Mouse (Mus musculus) central nervous system, embryonic 11.5 days (tissue): Measurements from ENCODE around the gene Ugt2b37. TPM values are rescaled to one million over a fixed set of nuclear protein-coding genes. Genes with fewer than 3 reads are reported as not detected.

Source experiments
- polyA plus RNA-seq: library from polyadenylated mRNA; depleted of rRNA; stranded (reverse); fragments of >200 nt; gene quantifications from 2 replicates; pipeline ENCODE4 v1.2.3, GENCODE M21; 2012; rRNA removed

Ugt2b37 gene
- polyA plus RNA-seq = not detected in 2 replicates

DNA sequence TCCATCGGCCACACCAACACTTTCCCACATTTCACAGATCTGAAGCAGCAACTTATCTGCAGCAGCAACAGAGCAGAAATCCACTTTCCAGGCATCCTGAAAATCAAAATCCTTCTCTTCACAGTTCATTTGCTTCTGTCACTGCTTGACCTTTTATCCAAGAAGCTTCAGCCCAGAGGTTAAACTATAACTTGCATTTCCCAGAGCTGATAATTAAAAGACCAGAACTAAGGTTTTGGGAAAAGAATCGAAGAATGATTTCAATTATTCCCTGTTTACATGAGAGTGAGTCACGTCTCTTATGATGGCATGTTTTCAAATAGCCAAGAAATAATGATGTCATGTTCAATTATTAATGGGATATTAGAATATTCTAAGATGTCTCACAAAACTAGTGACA is at the start of gene Ugt2b37:
Ugt2b37 (minus strand) TSS at position 129 of the 400 bp plus-strand sequence.

Other genes with a start within 250 kb of the Ugt2b37 start
- gene Ugt2b36, start 162.2 kb downstream of the Ugt2b37 start, polyA plus RNA-seq = 0.06 and 0.08 TPM in 2 replicates
- 0.04 TPM in 1 of 2 replicates, not detected in the other for gene Ugt2b5, start 114.5 kb downstream of the Ugt2b37 start, polyA plus RNA-seq
- not detected in 2 replicates for gene Ugt2a3, start 82.4 kb upstream of the Ugt2b37 start, polyA plus RNA-seq
- not detected in 2 replicates for gene Ugt2b38, start 169.4 kb upstream of the Ugt2b37 start, polyA plus RNA-seq
- gene Ugt2a2, start 227.5 kb upstream of the Ugt2b37 start, polyA plus RNA-seq = 0.01 TPM in 1 of 2 replicates, not detected in the other
- gene Gm43638, start 232.0 kb upstream of the Ugt2b37 start, polyA plus RNA-seq = not detected in 2 replicates
- 0.06 TPM in 1 of 2 replicates, not detected in the other for gene Ugt2a1, start 236.1 kb upstream of the Ugt2b37 start, polyA plus RNA-seq